Mouse (Mus musculus): ENCODE data around the gene Chdh. TPM values are rescaled to one million over a fixed set of nuclear protein-coding genes. Genes with fewer than 3 reads are reported as not detected.
A peak's percentile ranks its signal among the peaks of the same experiment; 100 is the strongest.

The Chdh gene
- total and polyA plus RNA-seq, 2 experiments from 2014 or later: 0.65 to 2.5 TPM

- no peaks in the 10 kb centered on the region for H3K9me3 ChIP-seq (ENCODE audit: low read length)
- H3K27ac ChIP-seq (ENCODE audit: low read depth, low read length): no peak overlapping the region
- H3K4me3 ChIP-seq (ENCODE audit: low read depth, low read length): no peak overlapping the region
- H3K9ac ChIP-seq (replicated peaks; ENCODE audit: low read length, poor library complexity, severe bottlenecking): no peak overlapping the region
- H3K4me1 ChIP-seq (ENCODE audit: insufficient read depth, low read length): no peaks in the 10 kb centered on the region
- H3K4me2 ChIP-seq (ENCODE audit: low read depth, low read length, poor library complexity, severe bottlenecking): no peak overlapping the region
- no peak for ATAC-seq (ENCODE audit: low FRiP score)
- no peak for TF ChIP-seq CTCF (IDR thresholded peaks at IDR 0.05)
- no peaks in the 10 kb centered on the region for H3K27me3 ChIP-seq (ENCODE audit: insufficient read depth, low read length)
- 87% methylated on average over 3 of the region's 3 CpGs for WGBS
- peaks cover 25% of the 10 kb centered on the region for H3K36me3 ChIP-seq (ENCODE audit: insufficient read depth, low read length)
- DNase-seq (ENCODE audit: low spot score): no peak
These were observed 9.4 kb upstream of the Chdh start for GRCm38 (mm10) chr14:29999475-29999811.

GRCm38 (mm10) chr14:30009864-30010560 is 1.2 kb downstream of the Chdh start:
- peaks cover 5% of the 10 kb centered on the region; the same call in 1 of the 2 replicates for H3K27me3 ChIP-seq (ENCODE audit: insufficient read depth, low read length)
- H3K4me1 ChIP-seq (ENCODE audit: insufficient read depth, low read length): peaks cover 8% of the 10 kb centered on the region; the same call in 1 of the 2 replicates
- no peaks in the 10 kb centered on the region for H3K9me3 ChIP-seq (ENCODE audit: low read length)
- no peak overlapping the region for H3K27ac ChIP-seq (ENCODE audit: low read depth, low read length)
- no peak for TF ChIP-seq CTCF (IDR thresholded peaks at IDR 0.05)
- no peaks in the 10 kb centered on the region for H3K36me3 ChIP-seq (ENCODE audit: insufficient read depth, low read length)
- 69% methylated on average over 10 of the region's 10 CpGs for WGBS
- DNase-seq (ENCODE audit: low spot score): peak; percentile 42
- ATAC-seq (ENCODE audit: low FRiP score): no peak
- H3K9ac ChIP-seq (replicated peaks; ENCODE audit: low read length, poor library complexity, severe bottlenecking): no peak overlapping the region
- no peak overlapping the region for H3K4me2 ChIP-seq (ENCODE audit: low read depth, low read length, poor library complexity, severe bottlenecking)
- H3K4me3 ChIP-seq (ENCODE audit: low read depth, low read length): no peak overlapping the region

- Histone ChIP-seq H3K4me1 (ENCODE audit: insufficient read depth, low read length) (peaks cover 8% of the 10 kb centered on the region; the same call in 1 of the 2 replicates), H3K9ac (replicated peaks; ENCODE audit: low read length, poor library complexity, severe bottlenecking) (no peak overlapping the region), H3K36me3 (ENCODE audit: insufficient read depth, low read length) (no peaks in the 10 kb centered on the region), H3K4me3 (ENCODE audit: low read depth, low read length) (no peak overlapping the region), H3K27me3 (ENCODE audit: insufficient read depth, low read length) (peaks cover 5% of the 10 kb centered on the region; the same call in 1 of the 2 replicates), H3K4me2 (ENCODE audit: low read depth, low read length, poor library complexity, severe bottlenecking) (no peak overlapping the region), H3K9me3 (ENCODE audit: low read length) (no peaks in the 10 kb centered on the region), H3K27ac (ENCODE audit: low read depth, low read length) (no peak overlapping the region)
- ATAC-seq (ENCODE audit: low FRiP score): no peak
- WGBS: 73% methylated on average over 10 of the region's 10 CpGs
- TF ChIP-seq CTCF (IDR thresholded peaks at IDR 0.05): no peak
- DNase-seq (ENCODE audit: low spot score): peak; percentile 42
These were observed 3.2 kb downstream of the Chdh start for GRCm38 (mm10) chr14:30011886-30012560.

- H3K27ac ChIP-seq (ENCODE audit: low read depth, low read length): no peak overlapping the region
- no peak overlapping the region for H3K4me3 ChIP-seq (ENCODE audit: low read depth, low read length)
- DNase-seq (ENCODE audit: low spot score) (no peak), ATAC-seq (ENCODE audit: low FRiP score) (no peak)
- H3K4me1 ChIP-seq (ENCODE audit: insufficient read depth, low read length): no peaks in the 10 kb centered on the region
- TF ChIP-seq CTCF (IDR thresholded peaks at IDR 0.05): no peak
- H3K36me3 ChIP-seq (ENCODE audit: insufficient read depth, low read length): no peaks in the 10 kb centered on the region
- no peak overlapping the region for H3K4me2 ChIP-seq (ENCODE audit: low read depth, low read length, poor library complexity, severe bottlenecking)
- H3K9me3 ChIP-seq (ENCODE audit: low read length): no peaks in the 10 kb centered on the region
- no peaks in the 10 kb centered on the region; the same call in 1 of the 2 replicates for H3K27me3 ChIP-seq (ENCODE audit: insufficient read depth, low read length)
- WGBS: 71% methylated on average over 10 of the region's 10 CpGs
- H3K9ac ChIP-seq (replicated peaks; ENCODE audit: low read length, poor library complexity, severe bottlenecking): no peak overlapping the region
These were observed 5.7 kb downstream of the Chdh start for GRCm38 (mm10) chr14:30014487-30014886.

GRCm38 (mm10) chr14:30015008-30015407 is 6.2 kb downstream of the Chdh start:
- 83% methylated on average over 1 of the region's 1 CpGs for WGBS

GRCm38 (mm10) chr14:30016666-30017065 is 7.8 kb downstream of the Chdh start:
- Histone ChIP-seq H3K27ac (ENCODE audit: low read depth, low read length) (no peak overlapping the region), H3K9ac (replicated peaks; ENCODE audit: low read length, poor library complexity, severe bottlenecking) (no peak overlapping the region), H3K27me3 (ENCODE audit: insufficient read depth, low read length) (no peaks in the 10 kb centered on the region), H3K4me3 (ENCODE audit: low read depth, low read length) (no peak overlapping the region), H3K9me3 (ENCODE audit: low read length) (no peaks in the 10 kb centered on the region), H3K4me2 (ENCODE audit: low read depth, low read length, poor library complexity, severe bottlenecking) (no peak overlapping the region), H3K36me3 (ENCODE audit: insufficient read depth, low read length) (no peaks in the 10 kb centered on the region), H3K4me1 (ENCODE audit: insufficient read depth, low read length) (no peaks in the 10 kb centered on the region)
- ATAC-seq (ENCODE audit: low FRiP score): no peak
- 93% methylated on average over 5 of the region's 5 CpGs for WGBS
- TF ChIP-seq CTCF (IDR thresholded peaks at IDR 0.05): no peak
- no peak for DNase-seq (ENCODE audit: low spot score)

More at GRCm38 (mm10) chr14:30015008-30015407, 6.2 kb downstream of the Chdh start:
- DNase-seq (ENCODE audit: low spot score): no peak
- H3K27me3 ChIP-seq (ENCODE audit: insufficient read depth, low read length): no peaks in the 10 kb centered on the region; the same call in 1 of the 2 replicates
- no peak for TF ChIP-seq CTCF (IDR thresholded peaks at IDR 0.05)
- no peak overlapping the region for H3K4me3 ChIP-seq (ENCODE audit: low read depth, low read length)
- no peak overlapping the region for H3K4me2 ChIP-seq (ENCODE audit: low read depth, low read length, poor library complexity, severe bottlenecking)
- no peak overlapping the region for H3K9ac ChIP-seq (replicated peaks; ENCODE audit: low read length, poor library complexity, severe bottlenecking)
- no peaks in the 10 kb centered on the region for H3K36me3 ChIP-seq (ENCODE audit: insufficient read depth, low read length)
- ATAC-seq (ENCODE audit: low FRiP score): no peak
- H3K9me3 ChIP-seq (ENCODE audit: low read length): no peaks in the 10 kb centered on the region
- no peak overlapping the region for H3K27ac ChIP-seq (ENCODE audit: low read depth, low read length)
- no peaks in the 10 kb centered on the region for H3K4me1 ChIP-seq (ENCODE audit: insufficient read depth, low read length)
